Mouse (Mus musculus) layer of hippocampus, adult 6 months (tissue): Measurements from ENCODE around the gene Gm10800. TPM values are rescaled to one million over a fixed set of nuclear protein-coding genes. Genes with fewer than 3 reads are reported as not detected.

Experiments used
- long read RNA-seq, 2 experiments: library from polyadenylated mRNA; unstranded; transcript quantifications; one replicate each; pipeline ENCODE4 v2.0.0; 2019 to 2020
- polyA plus RNA-seq: library from polyadenylated mRNA; unstranded; fragments of <200 nt; fragmentation: Nextera tagmentation; gene quantifications from 2 replicates; pipeline ENCODE4 v1.2.3, GENCODE M21; 2021

The Gm10800 gene
- polyA plus RNA-seq, result 5.3 and 7.3 TPM in 2 replicates
- long read RNA-seq, experiment 1, result 0 reads
- long read RNA-seq, experiment 2, result 0 reads

DNA sequence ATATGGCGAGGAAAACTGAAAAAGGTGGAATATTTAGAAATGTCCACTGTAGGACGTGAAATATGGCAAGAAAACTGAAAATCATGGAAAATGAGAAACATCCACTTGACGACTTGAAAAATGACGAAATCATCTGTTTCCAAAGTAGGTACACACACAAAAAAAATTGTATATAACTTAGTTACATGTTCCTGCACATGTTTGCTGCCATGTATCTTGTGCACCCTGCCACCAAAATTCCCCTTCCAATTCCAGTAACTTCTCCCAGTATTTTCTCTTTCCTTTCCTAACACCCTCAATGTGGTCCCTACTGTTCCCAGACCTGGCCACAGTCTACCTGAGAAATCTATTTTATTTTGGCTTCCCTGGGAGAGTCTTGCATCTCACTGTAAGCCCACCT, at the start of gene Gm10800:
Gene Gm10800, minus strand, starts transcription at position 101 of the 400 bp plus-strand sequence.

DNA sequence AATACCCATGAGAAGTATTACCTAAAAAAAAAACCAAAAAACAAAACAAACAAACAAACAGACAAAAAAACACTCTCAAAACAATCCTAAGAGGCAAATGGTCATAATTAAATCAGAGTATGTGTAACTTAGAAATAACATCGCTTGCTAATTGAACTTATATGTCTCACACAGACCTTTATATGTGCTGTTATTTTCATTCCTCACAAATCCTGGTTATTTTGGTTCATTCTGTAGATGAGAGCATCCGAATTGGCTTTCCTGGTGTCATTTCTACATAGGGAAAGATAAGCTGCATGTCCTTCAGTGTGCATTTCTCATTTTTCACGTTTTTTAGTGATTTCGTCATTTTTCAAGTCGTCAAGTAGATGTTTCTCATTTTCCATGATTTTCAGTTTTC, 5.2 kb downstream of the Gm10800 start, which contains the start of gene Gm10801:
Gene Gm10801, plus strand, starts transcription at position 301 of the 400 bp plus-strand sequence.

Other genes with a start within 250 kb of the Gm10800 start
- gene Gm10801, start 5.1 kb downstream of the Gm10800 start, polyA plus RNA-seq, result 1.5 TPM in 1 of 2 replicates, not detected in the other